Mouse (Mus musculus) brain, embryonic 14.5 days (tissue): ENCODE measurements at regions not wholly inside any gene's neighbourhood (a gene's known extent, or its start where the extent isn't known, plus 50 kb on each side); places are given as distances from the start of the nearest gene placed in this dataset.

Experiments
- CTCF ChIP-seq: fragments of 200-500 bp; IDR thresholded peaks from 2 replicates; pipeline ENCODE4 v1.5.1; 2012; ENCODE audit warnings: inconsistent platforms, mild to moderate bottlenecking, moderate library complexity, borderline replicate concordance; ENCODE audit not compliant: insufficient read depth, insufficient read length; ENCODE audit errors: extremely low read depth
- POLR2A ChIP-seq: fragments of 200-500 bp; IDR thresholded peaks from 2 replicates; pipeline ENCODE4 v1.6.1; 2012; ENCODE audit warnings: mild to moderate bottlenecking, inconsistent platforms, borderline replicate concordance; ENCODE audit not compliant: poor library complexity, insufficient read depth, insufficient read length, severe bottlenecking; ENCODE audit errors: extremely low read depth

GRCm38 (mm10) chr3:37894599-37894998 lies 170.3 kb upstream of the Gm5148 start:
- no peak for TF ChIP-seq CTCF
- no peak for TF ChIP-seq POLR2A
